Mouse (Mus musculus) forelimb bud, embryonic 11.5 days (tissue): ENCODE measurements around the gene Trp63.
"Not testable (repeated sequence)": the region's sequence is repeated elsewhere in the genome, so short reads cannot be mapped to it uniquely, and the experiment has no call there.

Experiments used
- DNase-seq: peaks from one replicate; pipeline ENCODE4 v3.0.0-alpha.2; 2012; ENCODE audit warnings: low read depth, low spot score

Trp63 gene

DNA sequence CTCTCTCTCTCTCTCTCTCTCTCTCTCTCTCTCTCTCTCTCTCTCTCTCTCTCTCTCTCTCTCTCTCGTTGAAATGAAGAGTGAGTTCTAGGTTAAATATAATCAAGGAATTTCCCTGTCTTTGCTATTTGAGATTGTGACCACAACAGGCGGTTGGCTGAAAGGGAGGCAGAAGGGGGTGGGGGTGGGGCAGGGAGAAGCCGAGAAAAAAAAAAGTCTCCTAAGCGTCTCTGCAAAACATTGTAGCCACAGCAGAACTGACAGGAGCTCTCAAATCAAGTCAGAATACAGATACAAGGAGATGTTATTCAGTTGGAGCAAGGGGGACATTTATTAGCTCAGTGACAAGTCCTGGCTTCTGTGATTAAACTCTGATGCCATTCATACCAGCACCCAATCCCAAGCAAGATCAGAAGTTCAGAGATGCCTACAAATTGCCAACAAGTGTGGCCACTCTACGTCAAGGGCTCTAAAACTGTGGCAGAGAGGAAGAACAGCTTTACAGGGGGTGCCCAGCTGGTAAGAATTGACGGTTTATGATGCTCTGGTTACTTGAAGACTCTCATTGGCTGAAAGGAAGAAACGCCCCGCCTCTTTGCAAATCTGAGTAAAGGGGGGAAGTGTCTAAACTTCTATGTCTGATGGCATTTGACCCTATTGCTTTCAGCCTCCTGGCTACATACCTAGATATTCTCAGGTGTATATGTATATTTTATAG, at the start of gene Trp63:
Trp63 (plus strand) TSS at position 233 of the 718 bp plus-strand sequence.
- DNase-seq, result no peak

DNA sequence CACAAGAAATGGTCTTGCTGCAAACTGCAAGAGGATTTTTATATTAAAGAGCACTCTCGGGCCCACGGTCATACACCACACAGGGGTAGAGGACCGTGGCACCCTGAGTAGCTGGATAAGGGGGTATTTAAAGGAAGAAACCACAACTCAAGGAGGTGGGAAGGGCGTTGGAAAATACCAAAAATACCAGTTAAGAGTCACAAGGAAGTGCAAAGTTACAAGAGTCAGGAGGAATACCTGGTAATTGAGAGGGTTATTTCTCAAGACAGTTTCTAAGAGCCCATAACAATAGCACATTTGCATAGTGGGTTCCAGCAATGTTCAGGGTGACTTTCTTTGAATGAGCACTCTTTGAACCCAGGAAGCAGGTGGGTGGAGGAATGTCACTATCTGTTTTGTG, 38.8 kb upstream of the Trp63 start:
- DNase-seq, result not testable (repeated sequence)

DNA sequence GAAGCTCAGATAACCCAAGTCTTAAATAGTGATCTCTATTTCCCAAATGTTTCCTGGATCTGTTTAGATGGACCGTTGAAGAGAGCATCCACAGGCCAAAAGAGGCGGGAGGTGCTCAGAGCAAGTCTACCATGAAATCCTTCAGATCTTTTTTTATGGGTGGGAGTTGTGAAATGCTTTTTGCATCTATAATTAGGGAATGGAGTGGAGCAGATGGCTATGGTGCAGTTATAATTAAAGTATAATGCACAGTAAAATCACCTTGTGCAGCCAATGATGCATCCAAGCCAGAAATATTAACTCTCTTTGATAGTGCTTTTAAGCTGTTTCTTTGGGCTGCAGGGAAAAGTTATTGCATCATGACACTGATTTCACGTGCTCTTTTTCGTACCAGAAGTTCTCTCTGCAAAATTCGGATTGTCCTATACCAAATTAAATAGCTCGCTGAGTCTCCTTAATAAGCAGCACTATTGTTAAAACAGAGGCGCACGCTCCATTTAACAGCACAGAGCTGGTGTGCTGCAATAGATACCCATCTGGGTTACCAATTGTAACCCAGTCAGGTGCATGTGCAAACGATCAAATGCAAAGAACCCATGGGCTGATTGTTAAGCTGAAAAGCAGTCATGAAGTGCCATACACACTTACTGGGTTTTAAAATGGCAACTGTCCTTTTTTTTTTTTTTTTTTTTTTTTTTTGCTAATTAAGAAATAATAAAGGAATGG, 22.9 kb upstream of the Trp63 start:
- DNase-seq, result no peak

DNA sequence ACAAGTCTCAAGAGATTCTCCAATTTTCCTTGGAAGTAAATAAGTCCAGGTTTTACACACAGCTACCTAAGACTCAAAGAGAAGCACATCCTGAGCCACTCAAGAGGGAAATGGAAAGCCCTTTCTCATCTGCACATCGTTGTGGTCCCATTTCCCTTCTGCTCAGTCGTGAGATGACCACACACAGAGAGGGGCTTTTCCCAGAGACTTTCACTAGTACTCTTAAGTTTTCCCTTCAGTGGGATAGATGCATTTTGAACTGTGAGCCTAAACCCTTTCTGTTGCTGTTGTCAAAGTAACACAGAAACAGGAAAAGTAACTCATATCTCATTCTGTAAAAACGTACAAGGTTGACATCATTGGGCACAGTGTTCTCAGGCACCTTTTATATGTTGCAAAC, 20.4 kb upstream of the Trp63 start:
- DNase-seq, result no peak

DNA sequence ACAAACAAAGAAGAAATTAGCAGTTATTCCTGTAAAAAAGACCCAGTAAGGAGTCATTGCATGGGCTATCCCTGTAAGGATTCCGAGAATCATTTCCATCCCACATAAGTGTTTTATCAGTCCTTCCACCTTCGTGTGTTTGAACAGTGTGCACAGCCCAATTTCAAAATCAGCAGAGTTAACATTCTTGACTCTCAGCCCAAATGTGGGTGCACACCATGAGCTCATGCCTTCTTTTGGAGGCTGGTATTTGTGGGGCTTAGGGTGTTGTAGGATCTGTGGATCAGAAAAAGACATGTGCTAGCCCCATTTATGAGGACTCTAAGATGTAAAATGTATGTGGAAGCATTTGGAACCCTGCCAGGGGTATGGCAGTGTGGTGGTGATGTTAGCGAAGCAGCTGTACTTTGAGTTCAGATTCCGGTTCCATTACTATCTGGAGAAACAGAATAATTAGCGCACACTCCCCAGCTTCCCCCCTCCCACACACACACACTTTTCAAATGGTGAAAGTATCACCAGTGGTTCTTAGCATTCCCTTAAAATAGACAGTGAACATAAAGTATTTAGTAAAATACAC, 9.6 kb upstream of the Trp63 start:
- DNase-seq, result no peak

DNA sequence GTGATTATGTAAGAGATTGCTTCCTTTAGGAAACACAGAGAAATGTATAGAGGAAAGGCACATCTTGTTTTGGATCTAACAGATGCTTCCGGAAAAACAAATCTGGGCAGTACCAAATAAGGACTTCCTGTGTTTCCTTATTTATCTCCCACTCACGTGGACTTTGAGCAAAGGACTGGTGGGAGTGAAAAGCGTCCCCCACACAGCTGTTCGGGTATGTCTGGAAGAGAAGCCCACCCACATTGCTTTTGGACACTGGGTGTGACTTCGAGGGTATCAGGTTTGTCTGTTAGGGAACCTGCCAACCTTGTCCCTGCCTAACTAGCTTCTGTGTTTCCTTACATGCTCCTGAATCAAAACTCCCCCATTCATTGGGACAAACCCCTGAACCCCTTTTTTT, 3.2 kb upstream of the Trp63 start:
- DNase-seq, result no peak

DNA sequence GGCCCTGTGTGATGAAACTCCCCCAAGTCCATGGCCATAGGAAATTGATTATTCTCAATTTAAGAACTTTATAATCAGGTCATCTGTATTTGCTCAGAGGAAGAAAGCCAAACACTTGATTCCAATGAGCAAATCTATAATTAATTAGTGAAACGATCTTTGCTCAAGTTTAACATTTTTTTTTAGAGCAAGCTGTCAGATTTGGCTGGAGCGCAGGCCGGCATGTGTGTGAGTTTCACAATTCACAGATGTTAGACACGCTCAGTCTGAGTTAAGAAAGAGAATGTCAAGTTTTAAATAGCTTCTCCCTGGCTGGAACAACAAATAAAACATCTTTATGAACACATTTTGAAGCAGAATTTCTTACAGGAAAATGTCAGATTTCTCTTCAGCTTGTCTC, 1.0 kb upstream of the Trp63 start:
- no peak for DNase-seq

DNA sequence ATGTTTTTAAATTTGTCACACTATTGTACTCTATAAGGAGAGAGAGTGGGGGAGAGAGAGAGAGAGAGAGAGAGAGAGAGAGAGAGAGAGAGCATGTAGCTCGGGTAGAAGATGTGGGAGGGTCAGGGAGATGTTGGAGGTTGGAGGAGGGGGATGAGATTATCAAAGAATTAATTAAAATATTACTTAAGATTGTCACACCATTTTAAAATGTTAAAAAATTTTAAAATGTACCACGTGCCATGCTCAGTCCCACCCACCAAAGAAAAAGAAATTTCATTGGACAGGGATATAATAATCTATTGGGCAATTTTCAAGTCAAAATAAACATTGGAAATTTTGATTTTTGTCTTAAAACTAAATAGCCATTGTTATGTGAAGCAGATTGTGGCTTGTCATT, 1.0 kb downstream of the Trp63 start:
- no peak for DNase-seq

DNA sequence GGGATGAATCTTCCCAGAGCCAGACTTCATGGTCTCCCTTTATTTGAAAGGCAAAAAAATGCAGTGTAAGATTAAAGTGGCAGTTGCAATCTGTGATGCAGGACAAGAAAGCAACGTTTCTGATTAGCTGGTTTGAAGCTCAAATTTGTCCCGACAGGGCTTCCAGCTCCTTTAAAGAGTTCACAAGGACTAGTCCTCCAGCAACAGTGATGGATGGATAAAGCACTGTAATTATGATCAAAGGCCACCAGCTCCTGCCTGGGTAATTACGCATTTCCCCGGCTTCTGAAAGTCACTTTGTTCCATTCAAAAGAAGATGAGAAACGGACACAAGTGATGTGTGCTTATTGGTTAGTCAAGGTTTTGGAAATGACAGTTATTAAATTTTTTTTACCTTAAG, 7.0 kb downstream of the Trp63 start:
- DNase-seq, result peak; percentile 21

DNA sequence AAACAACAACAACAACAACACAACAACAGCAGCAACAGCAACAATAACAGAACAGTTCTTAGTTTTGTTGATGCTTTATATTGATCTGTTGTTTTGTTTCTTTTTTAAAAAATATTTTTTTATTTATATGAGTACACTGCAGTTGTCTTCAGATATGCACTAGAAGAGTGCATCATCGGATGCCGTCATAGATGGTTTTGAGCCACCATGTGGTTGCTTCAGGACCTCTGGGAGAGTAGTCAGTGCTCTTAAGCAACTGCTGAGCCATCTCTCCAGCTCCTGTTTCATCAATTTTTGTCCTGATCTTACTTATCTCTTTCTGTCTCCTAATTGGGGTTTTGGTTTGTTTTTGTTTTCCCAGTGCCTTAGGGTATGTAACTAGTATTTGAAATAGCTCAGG, 17.7 kb downstream of the Trp63 start:
- DNase-seq, result no peak

DNA sequence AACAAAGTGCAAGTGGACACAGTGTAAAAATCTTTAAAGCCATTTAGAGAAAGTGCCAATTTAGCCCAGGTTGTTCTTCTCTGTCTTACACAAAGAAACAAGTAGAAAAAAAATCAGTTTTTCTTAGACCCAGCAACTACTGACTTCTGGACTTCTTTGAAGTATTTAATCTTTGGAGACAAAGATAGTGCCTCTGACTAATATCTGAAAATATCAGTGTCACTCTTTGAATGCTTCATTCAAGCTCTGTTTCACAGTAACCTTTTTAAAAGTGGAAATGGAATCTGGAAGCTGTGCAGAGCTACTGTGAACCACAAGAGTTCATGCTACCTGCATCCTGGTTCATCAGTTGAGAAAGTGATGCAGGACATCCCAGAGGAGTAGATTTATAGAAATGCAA, 22.7 kb downstream of the Trp63 start:
- no peak for DNase-seq

DNA sequence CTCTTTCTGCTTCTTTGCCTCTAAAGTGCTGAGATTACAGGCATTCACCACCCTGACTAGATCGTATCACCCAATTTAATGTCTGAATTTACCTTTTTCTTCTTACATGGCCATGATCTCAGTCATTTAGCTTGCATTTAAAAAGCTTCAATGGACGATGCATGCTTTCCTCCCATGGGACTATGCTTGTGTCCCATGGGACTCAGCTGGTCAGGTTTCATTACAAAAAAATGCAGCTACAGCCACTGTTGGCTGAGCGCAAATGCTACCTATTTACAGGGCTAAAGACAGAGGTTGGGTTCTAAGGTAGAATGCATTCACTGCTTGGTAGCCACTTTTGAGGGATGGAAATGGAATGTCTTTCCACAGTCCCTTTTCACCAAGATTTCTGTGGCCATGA, 32.2 kb downstream of the Trp63 start:
- no peak for DNase-seq

DNA sequence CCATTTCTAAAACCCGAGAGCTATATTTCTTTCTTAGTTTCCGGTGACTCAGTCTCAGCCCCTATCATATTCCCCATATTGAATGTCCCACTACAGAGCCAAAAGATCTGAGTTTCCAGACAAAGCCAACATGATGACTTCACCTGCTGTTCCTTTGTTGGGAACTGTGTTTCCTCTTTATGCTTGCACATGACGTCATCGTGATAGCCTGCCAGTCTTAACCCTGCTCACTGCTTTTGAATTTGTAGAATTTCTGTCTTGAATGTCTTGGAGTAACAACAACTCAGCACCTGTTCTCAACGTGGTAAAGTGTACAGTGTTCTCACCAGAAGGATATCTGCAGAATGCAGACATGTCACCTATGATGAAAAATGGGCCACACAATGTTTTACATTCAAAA, 39.6 kb downstream of the Trp63 start:
- no peak for DNase-seq

DNA sequence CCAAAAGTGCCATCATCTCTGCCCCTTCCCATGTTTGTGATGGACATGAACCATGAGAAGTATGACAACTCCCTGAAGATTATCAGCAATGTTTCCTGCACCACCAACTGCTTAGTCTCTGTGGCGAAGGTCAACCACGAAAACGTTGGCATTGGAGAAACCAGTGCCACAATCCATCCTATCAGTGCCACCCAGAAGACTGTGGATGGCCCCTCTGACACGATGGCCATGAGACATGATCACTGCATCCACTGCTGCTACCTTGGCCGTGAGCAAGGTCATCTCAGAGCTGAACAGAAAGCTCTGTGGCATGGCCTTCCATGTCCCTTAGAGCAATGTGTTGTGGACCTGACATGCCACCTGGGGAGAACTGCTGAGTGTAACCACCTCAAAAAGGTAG, 43.4 kb downstream of the Trp63 start:
- DNase-seq, result no peak

DNA sequence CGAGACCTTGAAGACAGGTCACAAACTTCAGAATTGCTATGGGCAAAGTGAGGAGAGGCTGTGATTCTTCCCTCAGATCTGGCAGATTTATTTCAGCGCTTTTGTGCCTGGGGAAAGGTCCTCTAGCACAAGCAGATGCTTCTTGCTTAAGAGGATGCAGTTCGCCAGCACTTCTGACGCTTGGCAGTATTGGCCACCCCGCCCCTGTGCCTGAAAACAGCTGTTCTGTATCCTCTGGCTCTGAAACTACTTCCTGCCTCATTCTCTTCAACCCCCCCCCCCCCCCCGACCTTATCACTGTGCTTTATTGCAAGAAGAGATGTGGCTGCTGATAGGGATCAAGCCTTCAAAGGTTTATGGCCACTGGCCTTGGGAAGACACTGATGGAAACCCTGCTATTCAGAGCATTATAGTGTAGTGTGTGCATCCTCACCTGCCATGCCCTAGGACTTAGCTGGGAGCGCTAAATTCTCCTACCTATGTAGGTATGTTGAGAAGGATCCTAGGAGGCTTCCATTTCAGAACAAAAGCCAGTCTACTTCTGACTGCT, 44.5 kb downstream of the Trp63 start:
- no peak for DNase-seq

DNA sequence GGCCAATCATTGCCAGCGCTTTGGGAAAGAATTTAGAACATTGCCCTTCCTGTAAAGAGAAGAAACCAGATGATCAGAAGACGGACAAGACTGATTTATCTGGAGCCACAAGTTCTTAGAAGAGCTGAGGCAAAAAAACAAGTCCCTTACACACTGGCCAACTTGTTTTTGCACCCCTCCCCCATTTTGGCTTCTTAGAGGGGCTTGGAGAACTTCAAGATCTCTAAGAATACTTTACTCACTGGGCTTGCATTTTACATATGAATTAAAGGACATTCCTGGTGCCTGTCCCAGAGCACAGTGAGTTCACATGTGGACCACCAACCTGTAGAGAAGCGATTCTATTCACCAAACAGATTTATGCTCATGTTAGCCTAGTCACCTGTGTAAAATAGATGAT, 53.3 kb downstream of the Trp63 start:
- no peak for DNase-seq

DNA sequence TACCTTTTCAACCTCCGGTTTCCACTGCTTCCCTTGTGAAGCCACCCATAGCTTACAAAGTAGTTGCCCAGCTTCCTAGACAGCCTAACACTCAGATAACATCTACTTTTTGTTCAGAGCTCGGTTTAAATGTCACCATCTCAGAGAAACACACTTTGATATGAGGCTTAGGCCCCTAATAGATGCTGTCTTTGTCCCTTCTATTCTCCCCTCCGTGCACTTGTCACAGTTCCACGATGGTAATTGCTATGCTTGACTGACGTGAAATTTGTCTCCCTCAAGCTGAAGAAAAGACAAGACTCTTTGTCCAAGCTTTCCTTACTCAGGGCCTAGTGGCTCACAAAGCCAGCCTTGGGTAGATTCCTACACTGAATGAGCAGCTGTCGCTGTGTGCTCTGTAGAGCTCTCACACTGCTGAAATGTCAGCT, 54.1 kb downstream of the Trp63 start:
- no peak for DNase-seq

DNA sequence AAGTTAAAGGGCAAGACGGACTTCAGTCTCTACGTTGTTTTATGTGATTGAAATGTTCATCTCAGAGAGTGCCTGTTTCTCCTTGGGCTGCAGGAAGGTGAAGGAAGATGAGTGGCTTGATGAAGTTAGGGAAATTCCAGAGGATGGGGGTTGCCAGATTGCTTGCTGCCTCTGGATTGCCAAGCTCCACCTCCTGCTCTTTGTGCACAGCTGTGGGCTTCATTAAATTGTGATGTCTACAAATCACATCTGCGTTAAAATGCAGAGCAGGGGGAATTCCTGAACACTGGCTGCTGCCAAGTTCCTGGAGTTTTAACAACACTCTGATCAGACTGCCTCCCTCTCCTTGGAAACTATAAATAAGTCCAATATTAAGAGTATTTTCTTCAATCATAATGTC, 63.2 kb downstream of the Trp63 start:
- peak; percentile 59 for DNase-seq

DNA sequence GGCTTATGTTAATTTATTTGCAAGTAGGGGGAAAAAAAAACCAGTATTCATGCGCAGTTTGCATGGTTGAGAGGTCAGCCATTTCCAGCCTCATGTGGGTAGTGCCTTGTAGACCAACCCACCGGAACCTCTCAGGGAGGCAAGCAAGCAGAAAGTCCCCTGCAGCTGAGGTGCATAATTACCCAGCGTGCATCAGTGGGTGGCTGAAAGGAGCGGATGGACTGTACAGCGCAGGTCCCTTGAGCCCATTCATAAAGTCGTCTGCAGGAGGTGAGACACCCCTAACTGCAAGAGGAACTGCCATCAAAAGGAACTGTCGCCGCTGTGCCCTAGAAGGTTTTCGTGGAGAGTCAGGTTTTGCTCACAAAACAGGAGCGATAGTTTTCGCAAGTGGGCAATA, 68.3 kb downstream of the Trp63 start:
- DNase-seq, result no peak

DNA sequence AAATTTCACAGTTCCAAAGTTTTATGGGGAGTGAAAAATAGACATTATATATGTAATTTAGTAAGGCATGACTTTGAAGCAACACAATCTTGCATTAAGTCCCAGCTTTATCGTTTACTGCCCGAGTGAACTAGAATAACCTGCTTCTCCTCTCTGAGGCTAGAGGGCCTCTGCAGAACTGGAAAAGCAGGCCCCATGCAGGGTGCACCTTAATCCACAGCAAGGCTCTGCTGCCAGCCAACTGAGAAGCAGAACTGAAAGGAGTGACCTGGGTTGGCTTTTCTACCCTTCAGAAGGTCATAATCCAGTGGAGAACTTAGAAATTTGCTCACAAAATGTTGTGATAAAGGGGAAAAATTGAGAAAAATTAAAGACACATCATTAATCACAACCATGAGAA, 74.5 kb downstream of the Trp63 start:
- DNase-seq, result no peak

DNA sequence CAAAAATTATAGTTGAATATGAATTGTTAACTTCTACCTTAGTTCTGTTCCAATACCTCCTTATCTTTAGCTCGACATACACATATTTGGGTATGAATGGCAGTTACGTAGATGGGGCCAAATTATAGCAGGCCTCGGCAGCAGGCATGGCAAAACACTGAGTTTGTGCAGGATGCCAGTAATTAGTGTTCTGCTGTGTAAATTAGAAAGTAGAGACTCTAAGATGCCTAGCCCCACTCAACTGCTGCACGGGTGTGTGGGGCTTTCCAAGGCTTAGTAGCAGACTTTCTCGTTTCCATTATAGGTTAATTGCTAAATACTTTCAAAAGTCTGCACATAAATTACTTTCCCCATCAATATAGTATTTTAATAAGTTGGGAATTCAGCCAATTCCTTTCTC, 82.0 kb downstream of the Trp63 start:
- no peak for DNase-seq

DNA sequence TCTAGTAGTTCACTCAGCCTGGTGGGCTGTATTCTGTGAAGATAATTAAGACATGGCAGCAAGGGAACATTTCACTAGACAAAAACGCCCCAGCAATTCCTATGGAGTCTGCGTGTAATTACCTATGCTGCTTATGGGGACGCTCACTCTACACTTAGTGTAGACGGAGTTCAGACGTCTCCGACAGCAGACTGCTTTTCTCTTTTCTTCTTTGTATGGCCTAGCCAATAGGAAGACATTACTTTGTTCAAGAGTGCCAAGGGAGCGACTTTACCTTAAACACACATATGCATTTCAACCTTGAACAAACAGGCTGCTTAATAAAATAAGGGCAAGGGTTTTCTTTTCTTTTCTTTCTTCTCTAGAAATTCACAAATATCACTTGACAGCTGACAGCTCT, 91.0 kb downstream of the Trp63 start:
- DNase-seq, result no peak

DNA sequence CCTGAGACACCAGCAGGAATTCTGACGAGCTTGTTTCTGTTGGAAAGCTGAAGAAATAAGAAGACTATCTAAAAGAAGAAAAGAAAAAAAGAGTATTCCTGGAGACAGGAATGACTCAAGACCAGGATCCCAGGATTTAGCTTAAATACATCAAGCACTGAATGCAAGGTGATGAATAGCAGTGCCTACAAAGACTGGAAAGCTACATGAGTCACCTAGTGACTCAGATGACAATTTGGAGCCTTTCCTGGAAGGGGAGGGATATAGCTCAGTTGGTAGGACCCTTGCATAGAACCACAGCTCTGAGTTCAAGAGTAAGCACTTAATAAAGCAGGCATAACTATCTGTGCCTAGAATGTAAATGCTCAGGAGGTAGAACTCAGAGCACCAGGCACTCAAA, 93.9 kb downstream of the Trp63 start:
- no peak for DNase-seq
